Mouse (Mus musculus) midbrain, embryonic 16.5 days (tissue): ENCODE results near the gene Krt26. TPM values are rescaled to one million over a fixed set of nuclear protein-coding genes. Genes with fewer than 3 reads are reported as not detected.

Experiments
- ATAC-seq: fragments of 200-750 bp; cut with Nextera tagmentation; 2 replicates; pipeline ENCODE4 v1.8.0; 2017; ENCODE audit warnings: moderate TSS enrichment
- H3K27ac ChIP-seq: fragments of 300-500 bp; sonication (generic); 2 replicates; pipeline ENCODE4 v1.5.1; 2014; ENCODE audit warnings: mild to moderate bottlenecking, low read length, mixed read lengths
- H3K27me3 ChIP-seq: fragments of 300-500 bp; sonication (generic); 2 replicates; pipeline ENCODE4 v1.6.1; 2014; ENCODE audit warnings: low read depth, low read length, mixed read lengths; ENCODE audit not compliant: control insufficient read depth, insufficient read depth
- H3K36me3 ChIP-seq: fragments of 300-500 bp; sonication (generic); 2 replicates; pipeline ENCODE4 v1.6.1; 2014; ENCODE audit warnings: mild to moderate bottlenecking, low read length, moderate library complexity, mixed read lengths; ENCODE audit not compliant: control insufficient read depth, insufficient read depth
- H3K4me1 ChIP-seq: fragments of 300-500 bp; sonication (generic); 2 replicates; pipeline ENCODE4 v1.6.1; 2014; ENCODE audit warnings: mild to moderate bottlenecking, low read length, mixed read lengths; ENCODE audit not compliant: control insufficient read depth, insufficient read depth
- H3K4me2 ChIP-seq: fragments of 300-500 bp; sonication (generic); 2 replicates; pipeline ENCODE4 v1.6.1; 2014; ENCODE audit warnings: mild to moderate bottlenecking, low read length, mixed read lengths
- H3K4me3 ChIP-seq: fragments of 300-500 bp; sonication (generic); 2 replicates; pipeline ENCODE4 v1.5.1; 2014; ENCODE audit warnings: low read depth, mild to moderate bottlenecking, low read length, moderate library complexity, mixed read lengths
- H3K9ac ChIP-seq: fragments of 300-500 bp; sonication (generic); 2 replicates; pipeline ENCODE4 v1.6.1; 2014; ENCODE audit warnings: low read depth, low read length, mixed read lengths
- H3K9me3 ChIP-seq: fragments of 300-500 bp; sonication (generic); replicated peaks from 2 replicates; pipeline ENCODE4 v1.6.1; 2014; ENCODE audit warnings: mild to moderate bottlenecking, low read length, mixed read lengths; ENCODE audit not compliant: control insufficient read depth, poor library complexity, severe bottlenecking
- WGBS: fragments of 180-500 bp; shearing (Covaris S2); extraction: QIAGEN DNeasy Blood & Tissue Kit; methylation state at CpG from one replicate; pipeline ENCODE4 v1.1.7; 2014; 5-methylcytosine and 5-hydroxymethylcytosine counted together
- polyA plus RNA-seq: library from polyadenylated mRNA; unstranded; fragments of >200 nt; fragmentation: Nextera tagmentation; extraction: Ambion mirVana; gene quantifications from 2 replicates; pipeline ENCODE4 v1.2.1, GENCODE M21; 2015

Krt26 gene
- 0.19 TPM in 2 replicates for polyA plus RNA-seq

DNA sequence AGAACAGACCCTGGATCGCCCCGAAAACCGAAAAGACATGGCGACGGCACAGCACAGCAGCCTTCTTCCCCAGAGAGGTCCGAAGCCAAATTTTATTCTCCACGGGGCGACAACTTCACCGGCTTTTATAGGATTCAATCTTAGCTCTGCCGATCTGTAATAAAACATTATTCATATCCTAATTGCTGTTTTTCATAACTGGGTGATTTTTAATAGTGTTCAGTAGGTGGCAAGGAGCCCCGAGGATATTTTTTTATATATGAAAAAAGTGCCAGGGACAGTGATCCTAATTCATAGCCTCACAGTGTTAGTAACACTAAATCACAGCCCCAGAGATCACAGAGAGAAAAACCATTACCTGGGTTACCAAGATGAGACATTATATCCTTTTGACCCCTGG, at the start of gene Krt26:
Gene Krt26, minus strand, starts transcription at position 101 of the 400 bp plus-strand sequence.
- no peaks in the 10 kb centered on the region for H3K9me3 ChIP-seq
- no peak within 1 kb of the TSS for H3K27ac ChIP-seq
- WGBS = 93% methylated on average over 11 of the region's 11 CpGs
- no peak within 1 kb of the TSS for H3K4me3 ChIP-seq
- no peak for ATAC-seq
- no peak within 1 kb of the TSS for H3K4me2 ChIP-seq
- peaks cover 8% of the 10 kb centered on the region; the same call in 1 of the 2 replicates for H3K4me1 ChIP-seq
- H3K36me3 ChIP-seq = no peaks in the 10 kb centered on the region
- no peak within 1 kb of the TSS for H3K9ac ChIP-seq
- no peaks in the 10 kb centered on the region for H3K27me3 ChIP-seq

DNA sequence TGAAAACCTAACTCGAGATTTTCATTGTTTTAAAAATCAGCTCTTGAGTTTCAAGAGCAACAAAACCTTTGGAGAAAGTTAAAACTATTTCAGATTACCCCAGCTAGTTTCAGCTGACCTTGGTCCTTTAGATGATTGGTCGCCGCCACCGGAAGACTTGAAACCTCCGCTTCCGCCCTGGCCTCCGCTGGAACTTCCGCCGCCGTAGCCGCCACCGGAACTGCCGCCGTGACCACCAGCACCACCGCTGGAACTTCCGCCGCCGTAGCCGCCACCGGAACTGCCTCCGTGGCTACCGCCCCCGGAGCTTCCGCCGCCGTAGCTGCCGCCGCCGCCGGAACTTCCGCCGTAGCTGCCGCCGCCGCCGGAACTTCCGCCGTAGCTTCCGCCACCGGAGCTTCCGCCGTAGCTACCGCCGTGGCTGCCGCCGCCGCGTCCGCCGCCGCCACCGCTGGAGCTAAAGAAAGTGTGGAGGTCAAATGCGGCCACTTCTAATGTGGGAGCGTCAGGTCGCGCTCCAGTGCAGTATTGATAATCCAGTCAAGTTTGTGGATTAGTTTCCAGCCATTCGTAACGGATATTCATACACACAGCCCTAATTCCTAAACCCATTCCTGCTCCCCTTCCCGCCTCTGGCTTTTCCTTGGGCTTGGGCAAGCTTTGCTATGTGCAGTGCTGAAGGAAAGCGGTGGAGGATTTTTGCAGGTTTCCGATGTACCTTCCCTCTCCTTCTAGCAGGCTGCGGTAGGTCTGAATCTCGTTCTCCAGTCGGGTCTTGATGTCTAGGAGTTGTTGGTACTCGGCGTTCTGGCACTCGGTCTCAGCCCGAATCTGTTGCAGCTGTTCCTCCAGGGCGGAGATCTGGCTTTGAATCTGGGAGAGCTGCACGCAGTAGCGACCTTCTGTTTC, 48.3 kb upstream of the Krt26 start:
- ATAC-seq = peak; percentile 93
- Histone ChIP-seq H3K4me1 (peaks cover 9% of the 10 kb centered on the region), H3K9me3 (no peaks in the 10 kb centered on the region), H3K27ac (peak overlapping the region; percentile 95), H3K4me2 (peak overlapping the region; percentile 69), H3K27me3 (no peaks in the 10 kb centered on the region), H3K36me3 (no peaks in the 10 kb centered on the region), H3K9ac (peak overlapping the region; percentile 77), H3K4me3 (peak overlapping the region; percentile 62)
- WGBS = 2% methylated on average over 71 of the region's 71 CpGs

DNA sequence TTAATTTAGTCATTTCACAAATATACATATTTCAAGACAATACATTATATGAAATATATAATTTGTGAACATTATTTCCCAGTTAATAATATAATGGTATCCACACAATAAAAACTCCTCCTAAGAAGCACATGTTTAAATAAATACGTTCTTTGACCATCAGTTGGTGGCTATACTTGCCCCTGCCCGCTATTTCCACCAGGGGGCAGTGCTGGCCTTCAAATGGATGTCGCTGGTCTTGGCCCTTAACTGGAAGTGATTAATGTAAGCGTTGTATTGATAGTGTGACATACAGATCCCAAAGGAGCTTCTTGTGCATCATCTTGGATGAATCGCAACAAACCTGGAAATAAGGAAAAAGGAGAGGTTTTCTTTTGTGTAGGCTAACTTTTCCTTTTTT, 41.8 kb upstream of the Krt26 start:
- Histone ChIP-seq H3K9me3 (no peaks in the 10 kb centered on the region), H3K9ac (no peak overlapping the region), H3K27ac (no peak overlapping the region), H3K36me3 (no peaks in the 10 kb centered on the region), H3K4me2 (no peak overlapping the region), H3K4me3 (no peak overlapping the region), H3K4me1 (peaks cover 1% of the 10 kb centered on the region), H3K27me3 (no peaks in the 10 kb centered on the region)
- no peak for ATAC-seq
- 10% methylated on average over 5 of the region's 5 CpGs for WGBS

DNA sequence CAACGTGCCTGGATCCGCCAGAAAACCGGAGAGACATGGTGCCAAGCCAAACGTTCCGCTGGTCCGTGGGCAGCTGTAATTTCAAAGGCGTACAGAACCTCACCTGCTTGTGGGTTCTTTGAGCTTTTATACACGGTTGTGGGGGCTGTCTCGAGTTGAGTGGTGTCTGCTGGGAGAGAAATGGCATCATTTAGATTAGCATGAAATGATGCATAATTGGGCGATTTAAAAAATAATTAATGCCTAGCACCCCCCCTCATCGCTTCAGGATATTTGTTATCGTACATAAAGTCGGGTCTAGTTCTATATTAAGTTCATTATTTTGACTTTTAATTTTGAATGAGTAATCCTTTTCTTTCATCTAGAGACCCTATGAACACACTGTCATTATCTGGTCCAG, 37.0 kb upstream of the Krt26 start, which contains the start of gene Krt28:
Gene Krt28, minus strand, starts transcription at position 101 of the 400 bp plus-strand sequence.
- no peak for ATAC-seq
- Histone ChIP-seq H3K27me3 (no peaks in the 10 kb centered on the region), H3K9ac (no peak within 1 kb of the TSS), H3K4me2 (no peak within 1 kb of the TSS), H3K27ac (no peak within 1 kb of the TSS), H3K9me3 (no peaks in the 10 kb centered on the region), H3K36me3 (no peaks in the 10 kb centered on the region), H3K4me3 (no peak within 1 kb of the TSS), H3K4me1 (no peaks in the 10 kb centered on the region)
- WGBS = 83% methylated on average over 13 of the region's 13 CpGs

GRCm38 (mm10) chr11:99369853-99370451, 32.2 kb upstream of the Krt26 start:
- no peaks in the 10 kb centered on the region for H3K9me3 ChIP-seq
- no peak overlapping the region for H3K9ac ChIP-seq
- H3K4me3 ChIP-seq = no peak overlapping the region
- H3K4me1 ChIP-seq = no peaks in the 10 kb centered on the region
- H3K27me3 ChIP-seq = no peaks in the 10 kb centered on the region
- no peak overlapping the region for H3K4me2 ChIP-seq
- 73% methylated on average over 8 of the region's 8 CpGs for WGBS
- H3K36me3 ChIP-seq = no peaks in the 10 kb centered on the region
- peak overlapping the region; percentile 60; the same call in 1 of the 2 replicates for H3K27ac ChIP-seq
- ATAC-seq = peak; percentile 64; the same call in 1 of the 2 replicates

GRCm38 (mm10) chr11:99369229-99369628, 31.5 kb upstream of the Krt26 start:
- Histone ChIP-seq H3K4me3 (no peak overlapping the region), H3K4me2 (no peak overlapping the region), H3K9me3 (no peaks in the 10 kb centered on the region), H3K4me1 (no peaks in the 10 kb centered on the region), H3K27me3 (no peaks in the 10 kb centered on the region), H3K36me3 (no peaks in the 10 kb centered on the region), H3K27ac (no peak overlapping the region), H3K9ac (no peak overlapping the region)
- WGBS = 14% methylated on average over 3 of the region's 3 CpGs
- ATAC-seq = no peak

DNA sequence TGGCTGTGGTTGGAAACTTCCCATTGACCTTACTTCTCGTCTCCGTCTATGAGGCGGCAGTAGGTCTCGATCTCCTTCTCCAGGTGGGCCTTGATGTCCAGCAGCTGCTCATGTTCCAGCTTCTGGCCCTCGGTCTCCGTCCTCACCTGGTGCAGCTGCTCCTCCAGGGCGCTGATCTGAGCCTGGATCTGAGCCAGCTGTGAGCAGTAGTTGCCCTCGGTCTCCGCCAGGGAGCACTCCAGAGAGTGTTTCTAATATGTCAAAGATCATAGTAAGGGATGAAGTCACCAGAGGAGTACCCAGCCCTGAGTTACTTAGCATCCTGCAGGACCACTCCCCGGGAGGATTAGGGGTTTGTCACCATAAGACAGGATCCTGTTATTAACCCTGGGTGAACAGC, 29.0 kb upstream of the Krt26 start:
- no peak overlapping the region for H3K9ac ChIP-seq
- H3K4me2 ChIP-seq = no peak overlapping the region
- H3K9me3 ChIP-seq = no peaks in the 10 kb centered on the region
- H3K4me1 ChIP-seq = no peaks in the 10 kb centered on the region
- ATAC-seq = no peak
- no peaks in the 10 kb centered on the region for H3K36me3 ChIP-seq
- no peak overlapping the region for H3K4me3 ChIP-seq
- no peak overlapping the region for H3K27ac ChIP-seq
- WGBS = 44% methylated on average over 10 of the region's 10 CpGs
- H3K27me3 ChIP-seq = no peaks in the 10 kb centered on the region

GRCm38 (mm10) chr11:99364412-99364811, 26.6 kb upstream of the Krt26 start:
- no peak overlapping the region for H3K9ac ChIP-seq
- WGBS = 20% methylated on average over 9 of the region's 9 CpGs
- no peaks in the 10 kb centered on the region for H3K27me3 ChIP-seq
- H3K9me3 ChIP-seq = no peaks in the 10 kb centered on the region
- no peak overlapping the region for H3K4me3 ChIP-seq
- no peaks in the 10 kb centered on the region for H3K36me3 ChIP-seq
- no peak overlapping the region for H3K4me2 ChIP-seq
- no peak overlapping the region for H3K27ac ChIP-seq
- no peak for ATAC-seq
- H3K4me1 ChIP-seq = no peaks in the 10 kb centered on the region

- 90% methylated on average over 8 of the region's 8 CpGs for WGBS
- Histone ChIP-seq H3K9me3 (no peaks in the 10 kb centered on the region), H3K9ac (no peak overlapping the region)
These were observed 23.7 kb upstream of the Krt26 start for GRCm38 (mm10) chr11:99361423-99361822.

More at GRCm38 (mm10) chr11:99361423-99361822, 23.7 kb upstream of the Krt26 start:
- Histone ChIP-seq H3K36me3 (no peaks in the 10 kb centered on the region), H3K27ac (no peak overlapping the region), H3K4me2 (no peak overlapping the region), H3K4me3 (no peak overlapping the region), H3K27me3 (no peaks in the 10 kb centered on the region), H3K4me1 (no peaks in the 10 kb centered on the region)
- ATAC-seq = no peak
